Mouse (Mus musculus) heart, postnatal 0 days (tissue): ENCODE results near the gene Olfr461.

Source experiments
- CTCF ChIP-seq: IDR thresholded peaks from 2 replicates; pipeline ENCODE4 v1.5.1; 2016; ENCODE audit warnings: antibody characterized with exemption, control low read depth, low read depth
- EP300 ChIP-seq: IDR thresholded peaks from 2 replicates; pipeline ENCODE4 v1.6.1; 2016; ENCODE audit warnings: antibody characterized with exemption, low read depth

DNA sequence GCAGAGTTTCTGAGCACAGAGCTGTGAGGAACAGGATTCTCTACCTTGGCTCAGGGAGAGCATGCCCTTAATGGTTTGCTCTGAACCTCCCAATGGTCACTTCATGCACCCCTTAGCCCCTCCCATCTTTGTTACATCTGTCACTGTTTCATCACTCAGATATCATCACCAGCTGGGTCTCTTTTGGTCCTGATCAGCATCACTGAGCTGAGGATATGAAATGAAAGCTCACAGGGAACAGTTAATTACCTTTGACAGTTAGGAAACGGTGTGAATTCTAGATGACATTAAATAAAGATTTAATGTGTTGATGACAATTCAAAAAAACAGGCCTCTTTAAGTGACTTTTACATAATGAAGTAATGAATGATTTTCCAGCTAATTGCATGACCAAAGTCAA is 35.4 kb downstream of the Olfr461 start, which contains the start of gene Prss37:
- no peak for TF ChIP-seq CTCF
- TF ChIP-seq EP300 = no peak
